Mouse (Mus musculus) erythroblast, embryonic 14.5 days (primary cell): ENCODE data around the gene Tab3.

Source experiments
- GATA1 ChIP-seq: IDR thresholded peaks from 2 replicates; pipeline ENCODE4 v1.6.1; 2012; ENCODE audit warnings: low read length, inconsistent platforms, mixed read lengths
- TAL1 ChIP-seq: IDR thresholded peaks from 3 replicates; pipeline ENCODE4 v1.6.1; 2012; ENCODE audit warnings: low read length, inconsistent platforms, mixed read lengths

DNA sequence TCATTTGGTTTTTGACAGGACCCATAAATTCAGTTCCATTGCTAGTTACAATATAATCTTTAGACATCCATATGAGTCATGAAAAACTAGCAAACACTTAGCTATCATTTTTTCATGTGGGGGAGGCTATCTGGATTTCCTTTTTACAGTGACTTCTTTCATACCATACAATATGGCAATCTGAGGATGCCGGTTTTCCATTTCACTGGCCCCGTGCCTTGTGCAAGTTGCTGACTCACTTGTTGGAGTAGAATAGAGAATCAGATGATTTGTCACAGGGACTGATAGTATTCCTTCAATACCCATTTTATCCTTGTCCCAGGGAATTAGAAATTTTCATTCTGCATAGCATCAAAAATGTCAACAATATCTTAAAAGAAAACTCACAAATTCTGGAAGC lies 14.9 kb upstream of the Tab3 start:
- TF ChIP-seq GATA1 (no peak), TAL1 (no peak)
